Comparison of ENCODE assay signal across 8 mouse cellular contexts in genomic region chr3:84155146-84155545, GRCm38 (mm10). TPM values are rescaled to one million over a fixed set of nuclear protein-coding genes. Genes with fewer than 3 reads are reported as not detected.
DNase-seq lines count a peak whose midpoint lies in the region; ATAC-seq and TF ChIP-seq lines count a peak whose summit lies in the region.

No protein-coding gene starts in this region.

- peak overlapping the region; percentile 65 for H3K9ac ChIP-seq in kidney, postnatal 0 days (ENCODE audit: low read depth, low read length)
- peak overlapping the region; percentile 50 for H3K9ac ChIP-seq in hindbrain, embryonic 15.5 days
- H3K9ac ChIP-seq in midbrain, embryonic 15.5 days, result peak overlapping the region; percentile 50

- H3K4me2 ChIP-seq in kidney, postnatal 0 days (ENCODE audit: low read length), result peak overlapping the region; percentile 97
- peak overlapping the region; percentile 89 for H3K4me2 ChIP-seq in hindbrain, embryonic 15.5 days
- H3K4me2 ChIP-seq in midbrain, embryonic 15.5 days, result peak overlapping the region; percentile 99

- under 1% methylated on average over 24 of the region's 27 CpGs for WGBS in kidney, postnatal 0 days
- under 1% methylated on average over 27 of the region's 27 CpGs for WGBS in hindbrain, embryonic 15.5 days
- under 1% methylated on average over 27 of the region's 27 CpGs for WGBS in midbrain, embryonic 15.5 days

- no peak; the same call in 1 of the 2 replicates for ATAC-seq in kidney, postnatal 0 days (replicated peaks; ENCODE audit: low FRiP score, low read depth)
- peak; percentile 55; the same call in 1 of the 2 replicates for ATAC-seq in hindbrain, embryonic 15.5 days (ENCODE audit: low FRiP score, low read depth)
- ATAC-seq in midbrain, embryonic 15.5 days (replicated peaks), result peak; percentile 46

- intact Hi-C loops in left cerebral cortex, postnatal 25 days (cut with DNase I), result loop anchor here (5.0 to 10.0 kb wide), 2 partner anchors 113 to 210 kb away; partner anchors contain the start of gene Tmem131l

- no peak overlapping the region for H3K27ac ChIP-seq in kidney, postnatal 0 days
- no peak overlapping the region for H3K27ac ChIP-seq in brown adipose tissue, adult 24 weeks (replicated peaks; ENCODE audit: low read depth, low read length)
- no peak overlapping the region for H3K27ac ChIP-seq in hindbrain, embryonic 15.5 days (replicated peaks)
- H3K27ac ChIP-seq in midbrain, embryonic 15.5 days, result no peak overlapping the region

- DNase-seq in kidney, postnatal 0 days (ENCODE audit: low spot score), result peak; percentile 47
- DNase-seq in kidney, postnatal 36 days, result no peak
- no peak for DNase-seq in left cerebral cortex, postnatal 25 days (ENCODE audit: low spot score in 2 of 2)
- no peak for DNase-seq in right cerebral cortex, adult 2 months (ENCODE audit: low spot score in 2 of 2)
- no peak for DNase-seq in right cerebral cortex, postnatal 36 days (ENCODE audit: low spot score in 2 of 2)

- H3K36me3 ChIP-seq in kidney, postnatal 0 days (ENCODE audit: insufficient read depth, low read length), result peaks cover 5% of the 10 kb centered on the region; the same call in 1 of the 2 replicates
- peaks cover 17% of the 10 kb centered on the region for H3K36me3 ChIP-seq in hindbrain, embryonic 15.5 days
- H3K36me3 ChIP-seq in midbrain, embryonic 15.5 days (replicated peaks), result peaks cover 10% of the 10 kb centered on the region; the same call in 1 of the 2 replicates

- 0 out of 2 replicates have a peak, but pooled peaks cover 3% of the 10 kb centered on the region for H3K9me3 ChIP-seq in kidney, postnatal 0 days (replicated peaks; ENCODE audit: low read length)
- no peaks in the 10 kb centered on the region for H3K9me3 ChIP-seq in hindbrain, embryonic 15.5 days
- no peaks in the 10 kb centered on the region for H3K9me3 ChIP-seq in midbrain, embryonic 15.5 days

- TF ChIP-seq CTCF in kidney, postnatal 0 days (IDR thresholded peaks at IDR 0.05; ENCODE audit: low read depth), result no peak

- H3K4me1 ChIP-seq in kidney, postnatal 0 days (replicated peaks; ENCODE audit: insufficient read depth, low read length), result no peaks in the 10 kb centered on the region; the same call in 1 of the 2 replicates
- no peaks in the 10 kb centered on the region for H3K4me1 ChIP-seq in brown adipose tissue, adult 24 weeks (ENCODE audit: control insufficient read depth, insufficient read depth, insufficient read length, low read length)
- peaks cover 12% of the 10 kb centered on the region for H3K4me1 ChIP-seq in hindbrain, embryonic 15.5 days (replicated peaks)
- H3K4me1 ChIP-seq in midbrain, embryonic 15.5 days, result peaks cover 9% of the 10 kb centered on the region; the same call in 1 of the 2 replicates

- H3K27me3 ChIP-seq in kidney, postnatal 0 days (ENCODE audit: insufficient read depth, low read length), result no peaks in the 10 kb centered on the region
- H3K27me3 ChIP-seq in hindbrain, embryonic 15.5 days, result no peaks in the 10 kb centered on the region
- H3K27me3 ChIP-seq in midbrain, embryonic 15.5 days (replicated peaks), result no peaks in the 10 kb centered on the region

- peak overlapping the region; percentile 54 for H3K4me3 ChIP-seq in kidney, postnatal 0 days (replicated peaks; ENCODE audit: low read depth, low read length)
- peak overlapping the region; percentile 62 for H3K4me3 ChIP-seq in brown adipose tissue, adult 24 weeks (ENCODE audit: insufficient read depth, low read depth, low read length)
- H3K4me3 ChIP-seq in hindbrain, embryonic 15.5 days, result peak overlapping the region; percentile 48
- H3K4me3 ChIP-seq in midbrain, embryonic 15.5 days, result peak overlapping the region; percentile 54

RNA-seq across cellular contexts. Expression of gene Mnd1, which starts 0.4 kb away (rescaled TPM):
- polyA plus RNA-seq in kidney, postnatal 0 days (2015; fragmentation: Nextera tagmentation; extraction: Ambion mirVana), result 15.3 and 17.2 TPM in 2 replicates
- polyA plus RNA-seq in brown adipose tissue, adult 24 weeks (2012; ENCODE audit: insufficient read depth, insufficient read length, missing spikeins), result 20.3 and 21.4 TPM in 2 replicates
- polyA plus RNA-seq in hindbrain, embryonic 15.5 days (2015; fragmentation: Nextera tagmentation; extraction: Ambion mirVana), result 1.8 and 2.6 TPM in 2 replicates
- 1.6 and 1.8 TPM in 2 replicates for polyA plus RNA-seq in midbrain, embryonic 15.5 days (2015; fragmentation: Nextera tagmentation; extraction: Ambion mirVana)
- total RNA-seq in left cerebral cortex, postnatal 25 days (2021), result 1 to 10 TPM; 1.3 TPM

RNA-seq across cellular contexts. Expression of gene Gm6525, which starts 18.8 kb away (rescaled TPM):
- 0.43 and 0.66 TPM in 2 replicates for polyA plus RNA-seq in kidney, postnatal 0 days (2015; fragmentation: Nextera tagmentation; extraction: Ambion mirVana)
- polyA plus RNA-seq in brown adipose tissue, adult 24 weeks (2012; ENCODE audit: insufficient read depth, insufficient read length, missing spikeins), result 2.9 TPM in 1 of 2 replicates, not detected in the other
- 2.1 and 2.3 TPM in 2 replicates for polyA plus RNA-seq in hindbrain, embryonic 15.5 days (2015; fragmentation: Nextera tagmentation; extraction: Ambion mirVana)
- 2.0 and 2.5 TPM in 2 replicates for polyA plus RNA-seq in midbrain, embryonic 15.5 days (2015; fragmentation: Nextera tagmentation; extraction: Ambion mirVana)
- total RNA-seq in left cerebral cortex, postnatal 25 days (2021), result not detected
